Mouse (Mus musculus) c-Kit-positive CD71-positive TER-119-positive erythroid progenitor cells, embryonic 14.5 days (primary cell): ENCODE measurements around the gene Cldn5.
A peak's percentile ranks its signal among the peaks of the same experiment; 100 is the strongest.

Source experiments
- DNase-seq: peaks from one replicate; pipeline ENCODE4 v3.0.0-alpha.2; 2013; ENCODE audit warnings: low spot score

Gene Cldn5

GRCm38 (mm10) chr16:18785485-18785884, 8.8 kb downstream of the Cldn5 start:
- peak; percentile 52 for DNase-seq

GRCm38 (mm10) chr16:18786652-18787051, 10.0 kb downstream of the Cldn5 start:
- no peak for DNase-seq

GRCm38 (mm10) chr16:18788627-18789406, 12.2 kb downstream of the Cldn5 start:
- no peak for DNase-seq

- no peak for DNase-seq
Measured at GRCm38 (mm10) chr16:18795223-18795899, 18.7 kb downstream of the Cldn5 start.

- no peak for DNase-seq
Measured at GRCm38 (mm10) chr16:18796645-18797044, 20.0 kb downstream of the Cldn5 start.

GRCm38 (mm10) chr16:18798151-18798550, 21.5 kb downstream of the Cldn5 start:
- DNase-seq = no peak

GRCm38 (mm10) chr16:18798841-18799240, 22.2 kb downstream of the Cldn5 start:
- DNase-seq = no peak

GRCm38 (mm10) chr16:18805746-18806145, 29.1 kb downstream of the Cldn5 start:
- DNase-seq = no peak

- no peak for DNase-seq
Measured at GRCm38 (mm10) chr16:18809001-18809400, 32.4 kb downstream of the Cldn5 start.

- DNase-seq = no peak
Measured at GRCm38 (mm10) chr16:18811032-18811431, 34.4 kb downstream of the Cldn5 start.

GRCm38 (mm10) chr16:18811468-18812384, 35.1 kb downstream of the Cldn5 start, which contains the start of the genes Ufd1 and Cdc45:
Ufd1 (plus strand) TSS chr16:18811779.
Cdc45 (minus strand) TSS chr16:18811987.
- DNase-seq = peak; percentile 93

- DNase-seq = no peak
Measured at GRCm38 (mm10) chr16:18812385-18812910, 35.8 kb downstream of the Cldn5 start.

GRCm38 (mm10) chr16:18822356-18822755, 45.7 kb downstream of the Cldn5 start:
- DNase-seq = no peak

- DNase-seq = no peak
Measured at GRCm38 (mm10) chr16:18822925-18823324, 46.3 kb downstream of the Cldn5 start.
